Mouse (Mus musculus) heart, postnatal 0 days (tissue): ENCODE measurements around the gene Hibch.

Experiments used
- CTCF ChIP-seq: IDR thresholded peaks from 2 replicates; pipeline ENCODE4 v1.5.1; 2016; ENCODE audit warnings: antibody characterized with exemption, control low read depth, low read depth
- EP300 ChIP-seq: IDR thresholded peaks from 2 replicates; pipeline ENCODE4 v1.6.1; 2016; ENCODE audit warnings: antibody characterized with exemption, low read depth

- no peak for TF ChIP-seq CTCF
- TF ChIP-seq EP300: no peak
Measured at GRCm38 (mm10) chr1:52799772-52800171, 45.0 kb upstream of the Hibch start.
